Mouse (Mus musculus) heart, embryonic 16.5 days (tissue): ENCODE results near the gene 6430548M08Rik. TPM values are rescaled to one million over a fixed set of nuclear protein-coding genes. Genes with fewer than 3 reads are reported as not detected.

Experiments used
- ATAC-seq: fragments of 200-750 bp; cut with Nextera tagmentation; replicated peaks from 2 replicates; pipeline ENCODE4 v1.8.0; 2017; ENCODE audit warnings: moderate number of reproducible peaks; ENCODE audit not compliant: insufficient read depth, low FRiP score; ENCODE audit errors: extremely low read depth
- H3K27ac ChIP-seq: fragments of 300-500 bp; sonication (generic); 2 replicates; pipeline ENCODE4 v1.5.1; 2014; ENCODE audit warnings: mild to moderate bottlenecking, low read length, control low read depth, moderate library complexity
- H3K27me3 ChIP-seq: fragments of 300-500 bp; sonication (generic); 2 replicates; pipeline ENCODE4 v1.6.1; 2014; ENCODE audit warnings: low read length, mixed read lengths; ENCODE audit not compliant: control insufficient read depth, insufficient read depth
- H3K36me3 ChIP-seq: fragments of 300-500 bp; sonication (generic); 2 replicates; pipeline ENCODE4 v1.6.1; 2014; ENCODE audit not compliant: control insufficient read depth, insufficient read depth
- H3K4me1 ChIP-seq: fragments of 300-500 bp; sonication (generic); 2 replicates; pipeline ENCODE4 v1.6.1; 2014; ENCODE audit warnings: low read length, mixed read lengths; ENCODE audit not compliant: control insufficient read depth, insufficient read depth
- H3K4me2 ChIP-seq: fragments of 300-500 bp; sonication (generic); 2 replicates; pipeline ENCODE4 v1.6.1; 2014; ENCODE audit warnings: low read depth, mild to moderate bottlenecking, control low read depth, low read length
- H3K4me3 ChIP-seq: fragments of 300-500 bp; sonication (generic); 2 replicates; pipeline ENCODE4 v1.5.1; 2014; ENCODE audit warnings: mild to moderate bottlenecking, control low read depth, low read length
- H3K9ac ChIP-seq: fragments of 300-500 bp; sonication (generic); 2 replicates; pipeline ENCODE4 v1.6.1; 2014; ENCODE audit warnings: low read length, control low read depth
- H3K9me3 ChIP-seq: fragments of 300-500 bp; sonication (generic); replicated peaks from 2 replicates; pipeline ENCODE4 v1.6.1; 2016; ENCODE audit warnings: low read length; ENCODE audit not compliant: control insufficient read depth
- WGBS: fragments of 180-500 bp; shearing (Covaris S2); extraction: QIAGEN DNeasy Blood & Tissue Kit; methylation state at CpG from one replicate; pipeline ENCODE4 v1.1.7; 2014; 5-methylcytosine and 5-hydroxymethylcytosine counted together
- polyA plus RNA-seq: library from polyadenylated mRNA; unstranded; fragments of >200 nt; fragmentation: Nextera tagmentation; extraction: Ambion mirVana; gene quantifications from 2 replicates; pipeline ENCODE4 v1.2.1, GENCODE M21; 2015

The 6430548M08Rik gene
- polyA plus RNA-seq = 8.4 and 9.4 TPM in 2 replicates

DNA sequence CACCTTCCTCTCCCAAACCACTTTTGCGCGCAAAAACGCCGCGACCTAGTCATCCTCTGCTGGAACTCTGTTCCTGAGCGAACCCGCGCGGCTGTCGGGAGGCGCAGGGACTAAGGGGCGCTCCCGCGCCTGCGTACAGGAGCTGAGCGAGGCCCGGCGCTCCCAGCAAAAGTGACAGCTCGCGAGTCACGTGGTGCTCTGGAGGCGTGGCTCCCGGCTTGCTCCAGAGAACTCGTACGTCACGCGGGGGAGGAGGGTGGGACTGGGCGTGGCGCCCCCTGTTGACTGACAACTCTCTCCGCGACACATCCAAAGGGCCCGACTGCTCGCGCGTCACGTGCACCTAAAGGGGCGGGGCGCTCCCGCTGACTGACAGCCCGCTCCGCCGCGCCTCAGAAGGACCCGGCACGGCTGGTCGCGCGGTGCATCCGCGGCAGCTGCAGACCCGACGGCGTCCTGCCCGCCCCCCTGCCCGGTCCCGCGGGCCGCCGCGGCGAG is at the start of gene 6430548M08Rik:
TSS of gene 6430548M08Rik (plus strand) at position 395 of the 498 bp plus-strand sequence.
- Histone ChIP-seq H3K4me1 (peaks cover 11% of the 10 kb centered on the region), H3K9me3 (no peaks in the 10 kb centered on the region), H3K4me2 (peak within 1 kb of the TSS; percentile 91), H3K36me3 (no peaks in the 10 kb centered on the region), H3K27ac (peak within 1 kb of the TSS; percentile 84), H3K4me3 (peak within 1 kb of the TSS; percentile 80), H3K27me3 (peaks cover 3% of the 10 kb centered on the region; the same call in 1 of the 2 replicates), H3K9ac (peak within 1 kb of the TSS; percentile 85)
- peak; percentile 95 for ATAC-seq
- WGBS = under 1% methylated on average over 61 of the region's 61 CpGs

DNA sequence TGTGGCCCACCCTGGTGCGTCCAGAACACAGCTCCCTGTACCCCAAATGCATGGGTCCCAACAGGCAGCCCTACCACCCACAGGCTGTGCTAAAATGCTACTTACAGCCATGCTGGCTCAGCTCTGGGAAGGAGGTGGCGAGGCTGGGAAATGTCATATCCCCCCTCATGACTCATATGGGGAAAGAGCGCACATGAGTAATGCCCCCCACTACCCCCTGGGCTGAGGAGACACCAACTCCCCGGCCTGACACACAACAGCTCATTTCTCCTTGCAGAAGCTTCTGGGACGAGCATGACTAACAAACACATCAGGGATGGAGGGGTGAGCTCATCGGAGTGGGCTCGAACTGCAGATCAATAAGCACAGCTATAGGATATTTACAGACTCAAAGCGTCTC is 48.3 kb upstream of the 6430548M08Rik start:
- Histone ChIP-seq H3K36me3 (no peaks in the 10 kb centered on the region), H3K9me3 (peaks cover 2% of the 10 kb centered on the region; the same call in 1 of the 2 replicates), H3K27me3 (0 out of 2 replicates have a peak, but pooled peaks cover 3% of the 10 kb centered on the region), H3K27ac (no peak overlapping the region), H3K4me3 (no peak overlapping the region), H3K9ac (no peak overlapping the region), H3K4me2 (no peak overlapping the region), H3K4me1 (no peaks in the 10 kb centered on the region)
- WGBS = 90% methylated on average over 8 of the region's 8 CpGs
- ATAC-seq = no peak

DNA sequence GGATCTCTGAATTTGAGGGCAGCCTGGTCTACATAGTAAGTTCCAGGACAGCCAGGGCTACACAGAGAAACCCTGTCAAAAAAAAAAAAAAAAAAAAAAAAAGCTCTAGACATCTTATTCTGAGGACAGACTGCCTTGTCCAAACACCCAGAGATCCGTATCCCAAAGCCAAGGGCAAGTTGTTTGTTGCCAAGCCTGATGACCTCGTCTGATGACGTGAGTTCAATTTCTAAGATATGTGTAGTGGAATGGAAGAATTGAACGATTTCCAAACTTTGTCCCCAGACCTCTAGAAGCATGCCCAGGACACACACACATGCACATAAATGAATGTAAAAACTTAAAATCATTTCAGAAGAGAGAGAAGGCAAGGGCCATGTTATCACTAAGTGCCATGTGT is 47.7 kb upstream of the 6430548M08Rik start:
- H3K27ac ChIP-seq = no peak overlapping the region
- peaks cover 2% of the 10 kb centered on the region; the same call in 1 of the 2 replicates for H3K9me3 ChIP-seq
- H3K36me3 ChIP-seq = no peaks in the 10 kb centered on the region
- ATAC-seq = no peak
- 69% methylated on average over 4 of the region's 4 CpGs for WGBS
- H3K4me3 ChIP-seq = no peak overlapping the region
- H3K4me2 ChIP-seq = no peak overlapping the region
- H3K4me1 ChIP-seq = no peaks in the 10 kb centered on the region
- H3K27me3 ChIP-seq = 0 out of 2 replicates have a peak, but pooled peaks cover 3% of the 10 kb centered on the region
- H3K9ac ChIP-seq = no peak overlapping the region

DNA sequence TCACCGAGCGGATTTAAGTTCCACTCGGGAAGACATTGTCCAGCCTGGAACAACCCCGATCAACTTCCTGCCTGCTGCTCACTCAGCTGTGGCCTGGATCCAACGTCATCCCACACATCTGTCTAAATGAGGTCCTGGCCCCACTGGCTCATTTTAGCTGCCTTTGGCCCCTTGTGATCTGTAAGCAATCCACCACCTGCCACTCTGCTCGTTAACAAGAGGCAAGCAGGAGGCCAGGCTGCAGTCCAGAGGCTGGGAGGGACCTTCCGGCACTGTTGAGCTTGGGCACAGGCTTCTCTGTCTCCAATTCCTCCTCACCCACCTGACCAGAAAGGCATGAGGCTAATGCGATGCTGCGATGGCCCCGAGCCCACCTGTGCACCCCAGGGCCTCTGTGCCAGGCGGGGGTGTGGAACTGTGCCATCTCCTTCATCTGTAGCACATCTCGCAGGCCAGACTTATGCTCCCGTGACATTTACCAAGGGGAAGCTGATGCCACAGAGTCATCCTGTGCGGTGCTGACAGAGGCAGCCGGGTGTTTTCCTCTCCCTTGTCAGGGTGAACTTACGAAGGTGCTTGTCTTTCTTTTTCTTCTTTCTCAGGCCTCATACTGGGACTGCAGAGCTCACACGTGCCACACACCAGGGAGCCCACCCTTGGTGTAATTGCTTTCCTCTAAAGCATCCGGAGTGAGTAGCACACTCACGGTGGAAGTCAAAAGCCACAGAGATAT is 45.9 kb upstream of the 6430548M08Rik start:
- Histone ChIP-seq H3K27ac (no peak overlapping the region), H3K4me3 (no peak overlapping the region), H3K36me3 (no peaks in the 10 kb centered on the region), H3K4me1 (no peaks in the 10 kb centered on the region), H3K4me2 (no peak overlapping the region), H3K9me3 (peaks cover 2% of the 10 kb centered on the region; the same call in 1 of the 2 replicates), H3K9ac (no peak overlapping the region), H3K27me3 (0 out of 2 replicates have a peak, but pooled peaks cover 3% of the 10 kb centered on the region)
- WGBS = 48% methylated on average over 19 of the region's 19 CpGs
- ATAC-seq = no peak

DNA sequence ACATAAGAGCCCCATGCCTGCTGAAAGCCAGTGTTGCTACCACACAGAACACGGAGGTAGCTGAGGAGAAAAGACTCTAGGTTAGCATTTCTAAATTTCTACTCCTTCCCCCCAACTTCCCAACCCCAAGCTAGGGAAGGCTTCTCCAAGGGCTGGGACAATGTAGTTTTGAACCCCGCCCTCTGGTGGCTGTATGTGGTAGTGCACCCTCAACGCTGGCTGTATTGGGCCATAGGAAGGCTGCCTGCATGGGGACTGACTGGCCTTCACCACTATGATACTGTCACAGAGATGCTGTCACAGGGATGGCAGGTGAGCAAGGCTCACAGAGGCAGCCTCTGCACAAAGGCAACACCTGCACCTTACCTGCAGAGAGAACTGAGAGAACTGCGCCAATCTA is 42.3 kb upstream of the 6430548M08Rik start:
- no peak overlapping the region for H3K9ac ChIP-seq
- 25% methylated on average over 4 of the region's 4 CpGs for WGBS
- peaks cover 2% of the 10 kb centered on the region; the same call in 1 of the 2 replicates for H3K9me3 ChIP-seq
- H3K4me1 ChIP-seq = no peaks in the 10 kb centered on the region
- ATAC-seq = peak; percentile 50; the same call in 1 of the 2 replicates
- H3K27ac ChIP-seq = no peak overlapping the region
- H3K36me3 ChIP-seq = no peaks in the 10 kb centered on the region
- H3K4me3 ChIP-seq = no peak overlapping the region
- H3K27me3 ChIP-seq = 0 out of 2 replicates have a peak, but pooled peaks cover 6% of the 10 kb centered on the region
- no peak overlapping the region for H3K4me2 ChIP-seq

DNA sequence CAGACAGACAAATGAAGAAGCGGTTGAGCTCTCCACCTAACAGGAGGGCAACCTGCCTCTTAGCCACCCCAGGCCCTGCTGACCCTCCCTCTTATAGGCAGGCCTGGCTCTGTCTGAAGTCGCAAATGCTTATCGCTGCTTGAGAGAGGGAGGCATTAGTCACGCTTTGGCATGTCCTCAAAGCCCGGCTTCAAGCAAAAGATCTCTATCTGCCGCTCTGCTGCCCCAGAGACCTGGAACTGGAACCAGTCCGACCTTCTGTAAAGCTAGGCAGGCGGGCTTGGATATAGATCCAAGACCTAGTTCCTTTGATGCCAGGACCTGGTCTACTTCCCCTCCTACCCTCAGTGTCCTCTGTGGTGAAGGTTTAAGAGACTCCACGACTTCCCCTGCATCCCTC is 41.7 kb upstream of the 6430548M08Rik start:
- no peaks in the 10 kb centered on the region for H3K4me1 ChIP-seq
- no peak overlapping the region for H3K4me3 ChIP-seq
- ATAC-seq = no peak
- H3K4me2 ChIP-seq = no peak overlapping the region
- no peak overlapping the region for H3K9ac ChIP-seq
- H3K36me3 ChIP-seq = no peaks in the 10 kb centered on the region
- H3K9me3 ChIP-seq = no peaks in the 10 kb centered on the region
- 66% methylated on average over 9 of the region's 9 CpGs for WGBS
- H3K27ac ChIP-seq = no peak overlapping the region
- H3K27me3 ChIP-seq = 0 out of 2 replicates have a peak, but pooled peaks cover 6% of the 10 kb centered on the region

DNA sequence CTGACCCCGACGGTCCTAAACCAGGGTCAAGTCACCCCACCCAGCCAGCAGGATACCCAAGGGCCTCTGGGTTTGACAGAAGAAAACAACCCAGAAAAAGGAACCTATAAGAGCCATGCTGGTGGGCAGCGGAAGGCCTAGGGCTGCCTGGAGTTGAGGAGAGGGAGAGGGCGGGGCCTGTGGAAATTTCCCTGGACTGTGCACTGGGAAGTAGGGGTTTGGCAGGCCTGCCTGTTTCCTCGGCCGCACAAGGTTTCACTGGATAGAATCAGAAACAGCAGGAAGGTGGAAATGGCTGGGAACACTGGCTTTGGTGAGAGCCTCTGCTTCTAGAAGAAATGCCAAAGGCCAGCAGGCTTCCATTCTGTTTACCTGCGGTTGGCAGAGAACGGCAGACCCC is 41.1 kb upstream of the 6430548M08Rik start:
- 74% methylated on average over 8 of the region's 8 CpGs for WGBS
- no peak for ATAC-seq
- Histone ChIP-seq H3K27me3 (0 out of 2 replicates have a peak, but pooled peaks cover 6% of the 10 kb centered on the region), H3K36me3 (no peaks in the 10 kb centered on the region), H3K27ac (no peak overlapping the region), H3K9me3 (no peaks in the 10 kb centered on the region), H3K9ac (no peak overlapping the region), H3K4me2 (no peak overlapping the region), H3K4me1 (no peaks in the 10 kb centered on the region), H3K4me3 (no peak overlapping the region)

DNA sequence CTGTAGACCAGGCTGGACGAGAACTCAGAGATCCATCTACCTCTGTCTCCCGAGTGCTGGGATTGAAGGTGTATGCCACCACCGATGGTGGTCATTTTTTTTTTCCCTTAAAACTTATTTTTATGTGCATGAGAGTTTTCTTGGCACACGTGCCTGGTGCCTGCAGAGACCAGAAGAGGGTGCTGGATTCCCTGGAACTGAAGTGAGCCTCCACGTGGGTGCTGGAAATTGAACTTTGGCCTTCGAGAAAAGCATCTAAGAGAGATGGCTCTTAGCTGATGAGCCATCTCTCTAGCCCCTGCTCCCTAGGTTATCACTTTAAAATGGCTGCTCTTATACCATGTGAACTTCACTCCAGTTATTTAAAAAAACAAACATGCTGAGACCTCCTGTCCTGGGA is 39.4 kb upstream of the 6430548M08Rik start:
- Histone ChIP-seq H3K27me3 (0 out of 2 replicates have a peak, but pooled peaks cover 6% of the 10 kb centered on the region), H3K9ac (no peak overlapping the region), H3K36me3 (no peaks in the 10 kb centered on the region), H3K9me3 (no peaks in the 10 kb centered on the region), H3K4me1 (no peaks in the 10 kb centered on the region), H3K4me3 (no peak overlapping the region), H3K27ac (no peak overlapping the region), H3K4me2 (no peak overlapping the region)
- ATAC-seq = no peak
- 68% methylated on average over 6 of the region's 6 CpGs for WGBS

DNA sequence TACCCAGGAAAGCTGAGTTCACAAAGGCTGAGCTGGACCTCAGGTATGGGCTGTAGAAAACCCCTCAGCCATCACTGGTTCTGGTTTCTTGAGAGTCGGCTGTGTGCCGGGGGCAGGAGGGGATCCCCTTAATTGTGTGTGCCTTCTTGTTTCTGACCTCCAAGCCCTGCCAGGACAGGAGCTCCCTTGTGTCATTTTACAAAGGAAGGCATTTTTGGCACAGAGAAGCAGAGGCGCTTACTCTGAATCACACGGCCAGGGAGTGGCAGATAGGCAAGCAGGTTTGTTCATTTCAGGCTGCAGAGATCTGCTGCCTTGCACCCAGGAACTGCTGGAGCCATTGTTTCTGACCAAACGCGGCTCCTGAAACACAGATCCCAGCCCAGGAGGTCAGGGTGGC is 38.6 kb upstream of the 6430548M08Rik start:
- ATAC-seq = no peak
- H3K9me3 ChIP-seq = no peaks in the 10 kb centered on the region
- H3K27me3 ChIP-seq = 0 out of 2 replicates have a peak, but pooled peaks cover 6% of the 10 kb centered on the region
- no peaks in the 10 kb centered on the region for H3K4me1 ChIP-seq
- 61% methylated on average over 6 of the region's 6 CpGs for WGBS
- no peak overlapping the region for H3K27ac ChIP-seq
- H3K4me2 ChIP-seq = no peak overlapping the region
- H3K9ac ChIP-seq = no peak overlapping the region
- no peak overlapping the region for H3K4me3 ChIP-seq
- H3K36me3 ChIP-seq = no peaks in the 10 kb centered on the region
